Mouse (Mus musculus) bone marrow macrophage, adult 2 months (primary cell): ENCODE results near the gene Pex26. TPM values are rescaled to one million over a fixed set of nuclear protein-coding genes. Genes with fewer than 3 reads are reported as not detected.

Experiments
- H3K27ac ChIP-seq: 2 replicates; pipeline ENCODE4 v1.5.1; 2012; ENCODE audit warnings: low read depth, low read length; ENCODE audit not compliant: insufficient read depth
- H3K4me1 ChIP-seq: 2 replicates; pipeline ENCODE4 v1.6.1; 2012; ENCODE audit warnings: low read length; ENCODE audit not compliant: control insufficient read depth, insufficient read depth
- H3K4me3 ChIP-seq: 2 replicates; pipeline ENCODE4 v1.5.1; 2012; ENCODE audit warnings: mild to moderate bottlenecking, low read length, moderate library complexity; ENCODE audit not compliant: insufficient read depth
- CTCF ChIP-seq: IDR thresholded peaks from 2 replicates; pipeline ENCODE4 v1.5.1; 2012; ENCODE audit warnings: low read depth, mild to moderate bottlenecking, low read length, moderate library complexity
- POLR2A ChIP-seq: IDR thresholded peaks from 2 replicates; pipeline ENCODE4 v1.6.1; 2012; ENCODE audit warnings: mild to moderate bottlenecking, low read depth, low read length, borderline replicate concordance
- polyA plus RNA-seq: library from polyadenylated mRNA; stranded (reverse); fragments of >200 nt; gene quantifications from 2 replicates; pipeline ENCODE4 v1.2.4, GENCODE M21; 2012; ENCODE audit not compliant: missing spikeins, insufficient read depth, insufficient read length

The Pex26 gene
- polyA plus RNA-seq, 1 experiment, result 5.2 TPM

- Histone ChIP-seq H3K4me1 (peaks cover 15% of the 10 kb centered on the region), H3K27ac (no peak overlapping the region), H3K4me3 (no peak overlapping the region)
- TF ChIP-seq POLR2A (no peak), CTCF (no peak)
Observed at GRCm38 (mm10) chr6:121215896-121216295, 32.4 kb downstream of the Pex26 start.

- H3K4me1 ChIP-seq, result peaks cover 15% of the 10 kb centered on the region
- H3K4me3 ChIP-seq, result no peak overlapping the region
- TF ChIP-seq POLR2A (no peak), CTCF (no peak)
- H3K27ac ChIP-seq, result no peak overlapping the region
Observed at GRCm38 (mm10) chr6:121216589-121217255, 33.3 kb downstream of the Pex26 start.

- H3K4me3 ChIP-seq, result no peak overlapping the region
- H3K4me1 ChIP-seq, result peaks cover 15% of the 10 kb centered on the region
- TF ChIP-seq POLR2A (no peak), CTCF (no peak)
- H3K27ac ChIP-seq, result no peak overlapping the region
Observed at GRCm38 (mm10) chr6:121218002-121218401, 34.5 kb downstream of the Pex26 start.

- Histone ChIP-seq H3K27ac (no peak overlapping the region), H3K4me1 (peaks cover 20% of the 10 kb centered on the region), H3K4me3 (no peak overlapping the region)
- no peak for TF ChIP-seq CTCF
- TF ChIP-seq POLR2A, result no peak
Observed at GRCm38 (mm10) chr6:121219406-121219805, 35.9 kb downstream of the Pex26 start.

GRCm38 (mm10) chr6:121220181-121220580 is 36.7 kb downstream of the Pex26 start:
- Histone ChIP-seq H3K27ac (no peak overlapping the region), H3K4me3 (no peak overlapping the region), H3K4me1 (peaks cover 17% of the 10 kb centered on the region)
- TF ChIP-seq CTCF, result no peak
- no peak for TF ChIP-seq POLR2A

- no peak overlapping the region for H3K4me3 ChIP-seq
Observed at GRCm38 (mm10) chr6:121221876-121222597, 38.6 kb downstream of the Pex26 start.

GRCm38 (mm10) chr6:121223001-121223400 is 39.5 kb downstream of the Pex26 start:
- Histone ChIP-seq H3K4me3 (no peak overlapping the region), H3K27ac (no peak overlapping the region), H3K4me1 (peaks cover 26% of the 10 kb centered on the region)
- TF ChIP-seq POLR2A (no peak), CTCF (no peak)

More at GRCm38 (mm10) chr6:121221876-121222597, 38.6 kb downstream of the Pex26 start:
- H3K4me1 ChIP-seq, result peaks cover 23% of the 10 kb centered on the region
- no peak overlapping the region for H3K27ac ChIP-seq
- TF ChIP-seq CTCF (no peak), POLR2A (no peak)

GRCm38 (mm10) chr6:121224067-121224466 is 40.6 kb downstream of the Pex26 start:
- no peak for TF ChIP-seq CTCF
- no peak for TF ChIP-seq POLR2A
- Histone ChIP-seq H3K27ac (no peak overlapping the region), H3K4me3 (no peak overlapping the region), H3K4me1 (peaks cover 26% of the 10 kb centered on the region)

- no peak overlapping the region for H3K4me3 ChIP-seq
- no peak overlapping the region for H3K27ac ChIP-seq
- peaks cover 31% of the 10 kb centered on the region for H3K4me1 ChIP-seq
- TF ChIP-seq POLR2A (no peak), CTCF (no peak)
Observed at GRCm38 (mm10) chr6:121224993-121225392, 41.5 kb downstream of the Pex26 start.

- no peak overlapping the region for H3K27ac ChIP-seq
Observed at GRCm38 (mm10) chr6:121226043-121226442, 42.6 kb downstream of the Pex26 start.

More at GRCm38 (mm10) chr6:121226043-121226442, 42.6 kb downstream of the Pex26 start:
- Histone ChIP-seq H3K4me3 (no peak overlapping the region), H3K4me1 (peaks cover 35% of the 10 kb centered on the region)
- no peak for TF ChIP-seq POLR2A
